Mouse (Mus musculus) heart, embryonic 15.5 days (tissue): Measurements from ENCODE around the gene Actr2. TPM values are rescaled to one million over a fixed set of nuclear protein-coding genes. Genes with fewer than 3 reads are reported as not detected.
"Not testable (repeated sequence)": the region's sequence is repeated elsewhere in the genome, so short reads cannot be mapped to it uniquely, and the experiment has no call there.

Experiments used
- ATAC-seq: fragments of 200-750 bp; cut with Nextera tagmentation; replicated peaks from 2 replicates; pipeline ENCODE4 v1.8.0; 2017; ENCODE audit warnings: low read depth, moderate TSS enrichment; ENCODE audit not compliant: insufficient number of reproducible peaks, insufficient read depth, low FRiP score
- H3K27ac ChIP-seq: fragments of 300-500 bp; sonication (generic); 2 replicates; pipeline ENCODE4 v1.5.1; 2015; ENCODE audit warnings: mild to moderate bottlenecking, inconsistent platforms
- H3K27me3 ChIP-seq: fragments of 300-500 bp; sonication (generic); 2 replicates; pipeline ENCODE4 v1.6.1; 2015; ENCODE audit warnings: inconsistent platforms
- H3K36me3 ChIP-seq: fragments of 300-500 bp; sonication (generic); 2 replicates; pipeline ENCODE4 v1.6.1; 2015; ENCODE audit warnings: mild to moderate bottlenecking, inconsistent platforms
- H3K4me1 ChIP-seq: fragments of 300-500 bp; sonication (generic); replicated peaks from 2 replicates; pipeline ENCODE4 v1.6.1; 2015; ENCODE audit warnings: inconsistent platforms
- H3K4me2 ChIP-seq: fragments of 300-500 bp; sonication (generic); 2 replicates; pipeline ENCODE4 v1.6.1; 2015; ENCODE audit warnings: inconsistent platforms, mild to moderate bottlenecking, moderate library complexity
- H3K4me3 ChIP-seq: fragments of 300-500 bp; sonication (generic); 2 replicates; pipeline ENCODE4 v1.5.1; 2015; ENCODE audit warnings: mild to moderate bottlenecking, inconsistent platforms
- H3K9ac ChIP-seq: fragments of 300-500 bp; sonication (generic); 2 replicates; pipeline ENCODE4 v1.6.1; 2015; ENCODE audit warnings: mild to moderate bottlenecking, inconsistent platforms
- H3K9me3 ChIP-seq: fragments of 300-500 bp; sonication (generic); replicated peaks from 2 replicates; pipeline ENCODE4 v1.6.1; 2016; ENCODE audit warnings: inconsistent platforms
- WGBS: fragments of 180-500 bp; shearing (Covaris S2); methylation state at CpG from one replicate; pipeline ENCODE4 v1.1.7; 2015; ENCODE audit warnings: mixed read lengths; 5-methylcytosine and 5-hydroxymethylcytosine counted together
- polyA plus RNA-seq: library from polyadenylated mRNA; unstranded; fragments of >200 nt; fragmentation: Nextera tagmentation; extraction: Ambion mirVana; gene quantifications from 2 replicates; pipeline ENCODE4 v1.2.1, GENCODE M21; 2015

Gene Actr2
- polyA plus RNA-seq, 1 experiment from 2014 or later, result 79.9 TPM

DNA sequence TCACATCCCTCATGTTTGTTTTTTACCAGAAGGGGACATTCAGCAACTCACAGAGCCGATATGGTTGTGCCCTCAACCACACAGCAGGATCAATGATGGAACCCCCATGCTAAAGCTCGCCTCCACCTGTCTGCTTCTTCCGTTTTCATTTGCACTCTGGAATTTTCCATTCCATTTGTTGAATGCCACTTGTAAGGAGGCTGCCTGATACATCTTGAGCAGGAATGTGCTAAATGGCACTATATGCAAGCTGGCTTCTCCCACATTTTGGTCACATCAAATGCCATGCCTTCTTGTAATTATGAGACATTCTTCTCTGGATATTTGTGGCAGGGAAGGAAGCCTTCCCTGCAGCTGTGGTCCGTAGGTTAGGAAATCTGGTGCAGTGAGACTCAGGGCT, 70.6 kb downstream of the Actr2 start:
- no peaks in the 10 kb centered on the region for H3K27me3 ChIP-seq
- no peak for ATAC-seq
- no peaks in the 10 kb centered on the region for H3K9me3 ChIP-seq
- no peak overlapping the region for H3K4me3 ChIP-seq
- H3K4me2 ChIP-seq, result no peak overlapping the region
- H3K9ac ChIP-seq, result no peak overlapping the region
- H3K4me1 ChIP-seq, result peaks cover 20% of the 10 kb centered on the region; the same call in 1 of the 2 replicates
- H3K27ac ChIP-seq, result no peak overlapping the region
- 71% methylated on average over 4 of the region's 4 CpGs for WGBS
- H3K36me3 ChIP-seq, result no peaks in the 10 kb centered on the region

- H3K27me3 ChIP-seq, result no peaks in the 10 kb centered on the region
- no peaks in the 10 kb centered on the region for H3K9me3 ChIP-seq
- H3K9ac ChIP-seq, result no peak overlapping the region
- no peak overlapping the region for H3K27ac ChIP-seq
- H3K4me1 ChIP-seq, result peaks cover 20% of the 10 kb centered on the region; the same call in 1 of the 2 replicates
- no peak overlapping the region for H3K4me2 ChIP-seq
- WGBS, result 40% methylated on average over 6 of the region's 6 CpGs
- ATAC-seq, result no peak
- H3K36me3 ChIP-seq, result no peaks in the 10 kb centered on the region
- H3K4me3 ChIP-seq, result no peak overlapping the region
Measured at GRCm38 (mm10) chr11:20041164-20041920, 71.4 kb downstream of the Actr2 start.

- ATAC-seq, result 0 out of 2 replicates have a peak, but pooled peaks have one; percentile 14
- Histone ChIP-seq H3K27me3 (no peaks in the 10 kb centered on the region), H3K4me3 (no peak overlapping the region), H3K9ac (no peak overlapping the region), H3K4me2 (no peak overlapping the region), H3K9me3 (no peaks in the 10 kb centered on the region), H3K4me1 (peaks cover 19% of the 10 kb centered on the region; the same call in 1 of the 2 replicates), H3K36me3 (no peaks in the 10 kb centered on the region), H3K27ac (no peak overlapping the region)
- 27% methylated on average over 8 of the region's 8 CpGs for WGBS
Measured at GRCm38 (mm10) chr11:20038723-20039122, 74.0 kb downstream of the Actr2 start.

DNA sequence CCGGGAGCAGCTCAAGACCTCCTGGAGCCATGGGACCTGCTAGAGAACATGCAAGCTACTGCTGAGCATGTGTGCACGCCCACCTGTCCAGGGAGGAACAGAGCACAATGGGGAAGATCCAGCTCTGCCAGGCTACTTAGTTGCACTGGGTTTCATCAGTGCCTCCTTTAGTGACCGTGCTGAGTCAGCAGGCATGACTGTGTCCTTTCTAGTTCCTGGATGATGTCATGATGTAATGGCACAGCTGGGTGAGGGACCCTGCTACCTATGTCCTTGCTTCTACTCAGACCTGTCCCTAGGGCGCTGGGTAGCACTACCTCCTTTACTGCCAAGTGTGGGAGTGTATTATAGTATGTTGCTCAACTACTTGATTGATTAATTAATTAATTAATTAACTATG, 75.0 kb downstream of the Actr2 start:
- Histone ChIP-seq H3K4me3 (no peak overlapping the region), H3K27ac (no peak overlapping the region), H3K9me3 (no peaks in the 10 kb centered on the region), H3K36me3 (no peaks in the 10 kb centered on the region), H3K9ac (no peak overlapping the region), H3K27me3 (no peaks in the 10 kb centered on the region), H3K4me1 (peaks cover 9% of the 10 kb centered on the region; the same call in 1 of the 2 replicates), H3K4me2 (no peak overlapping the region)
- no peak for ATAC-seq
- 88% methylated on average over 4 of the region's 4 CpGs for WGBS

DNA sequence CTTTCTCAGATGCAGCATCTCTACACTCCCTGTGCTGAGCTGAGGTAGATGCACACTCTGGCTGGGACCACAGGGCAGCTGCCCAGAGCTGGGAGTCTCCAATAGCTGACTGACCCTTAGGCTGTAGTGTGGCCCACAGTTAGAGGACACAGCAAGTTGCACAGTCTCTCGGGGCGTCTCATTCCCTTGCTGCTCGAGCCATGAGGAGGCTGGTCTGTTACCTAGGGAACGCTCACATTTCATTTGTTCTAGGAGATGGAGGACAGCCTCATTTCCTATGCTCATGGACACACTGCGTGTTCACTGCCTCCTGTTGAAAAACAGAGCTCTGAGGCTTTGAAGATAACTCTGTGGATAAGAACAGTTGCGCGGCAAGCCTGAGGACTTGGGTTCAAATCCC, 76.7 kb downstream of the Actr2 start:
- Histone ChIP-seq H3K4me1 (0 out of 2 replicates have a peak, but pooled peaks cover 4% of the 10 kb centered on the region), H3K9me3 (no peaks in the 10 kb centered on the region), H3K4me2 (no peak overlapping the region), H3K27ac (no peak overlapping the region), H3K9ac (no peak overlapping the region), H3K27me3 (no peaks in the 10 kb centered on the region), H3K36me3 (no peaks in the 10 kb centered on the region), H3K4me3 (no peak overlapping the region)
- ATAC-seq, result no peak
- 90% methylated on average over 7 of the region's 7 CpGs for WGBS

GRCm38 (mm10) chr11:20035343-20035928, 77.3 kb downstream of the Actr2 start:
- H3K4me3 ChIP-seq, result no peak overlapping the region
- H3K27me3 ChIP-seq, result no peaks in the 10 kb centered on the region
- H3K36me3 ChIP-seq, result no peaks in the 10 kb centered on the region
- H3K27ac ChIP-seq, result no peak overlapping the region
- H3K4me2 ChIP-seq, result no peak overlapping the region
- ATAC-seq, result no peak
- H3K9me3 ChIP-seq, result no peaks in the 10 kb centered on the region
- H3K4me1 ChIP-seq, result 0 out of 2 replicates have a peak, but pooled peaks cover 4% of the 10 kb centered on the region
- WGBS, result 45% methylated on average over 11 of the region's 11 CpGs
- no peak overlapping the region for H3K9ac ChIP-seq

DNA sequence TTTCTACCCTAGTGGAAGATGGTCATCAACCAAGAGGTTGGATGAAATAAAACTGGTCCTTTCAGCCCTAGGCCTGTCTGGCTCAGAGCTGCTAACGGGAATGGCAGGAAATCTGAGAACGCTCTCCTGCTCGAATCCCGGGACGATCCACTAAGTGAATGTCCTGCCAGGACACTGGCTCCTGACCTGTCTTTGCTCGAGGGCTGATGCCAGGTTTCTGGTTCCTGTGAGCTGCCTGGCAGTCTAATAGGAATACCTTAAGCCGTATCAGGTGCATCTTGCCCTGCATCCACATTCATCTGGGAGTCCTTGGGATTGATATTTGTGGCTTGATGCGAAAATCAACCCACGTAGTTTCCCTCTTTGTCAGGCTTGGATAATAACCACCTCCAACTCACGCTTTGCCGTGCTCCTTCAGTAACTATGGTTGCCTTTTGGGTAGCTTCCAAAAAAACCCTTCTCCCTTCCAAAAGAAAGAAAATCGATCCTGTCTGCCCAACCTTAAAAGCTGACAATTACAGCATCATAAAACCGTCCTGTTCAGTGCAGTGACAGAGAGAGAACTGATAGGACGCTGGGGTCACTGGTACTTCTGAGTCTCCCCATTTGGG, 78.3 kb downstream of the Actr2 start:
- no peaks in the 10 kb centered on the region for H3K36me3 ChIP-seq
- 0 out of 2 replicates have a peak, but pooled peaks cover 4% of the 10 kb centered on the region for H3K4me1 ChIP-seq
- H3K4me3 ChIP-seq, result no peak overlapping the region
- H3K9ac ChIP-seq, result no peak overlapping the region
- no peak overlapping the region for H3K27ac ChIP-seq
- WGBS, result 64% methylated on average over 14 of the region's 14 CpGs
- no peak for ATAC-seq
- H3K27me3 ChIP-seq, result no peaks in the 10 kb centered on the region
- H3K4me2 ChIP-seq, result no peak overlapping the region
- H3K9me3 ChIP-seq, result no peaks in the 10 kb centered on the region

DNA sequence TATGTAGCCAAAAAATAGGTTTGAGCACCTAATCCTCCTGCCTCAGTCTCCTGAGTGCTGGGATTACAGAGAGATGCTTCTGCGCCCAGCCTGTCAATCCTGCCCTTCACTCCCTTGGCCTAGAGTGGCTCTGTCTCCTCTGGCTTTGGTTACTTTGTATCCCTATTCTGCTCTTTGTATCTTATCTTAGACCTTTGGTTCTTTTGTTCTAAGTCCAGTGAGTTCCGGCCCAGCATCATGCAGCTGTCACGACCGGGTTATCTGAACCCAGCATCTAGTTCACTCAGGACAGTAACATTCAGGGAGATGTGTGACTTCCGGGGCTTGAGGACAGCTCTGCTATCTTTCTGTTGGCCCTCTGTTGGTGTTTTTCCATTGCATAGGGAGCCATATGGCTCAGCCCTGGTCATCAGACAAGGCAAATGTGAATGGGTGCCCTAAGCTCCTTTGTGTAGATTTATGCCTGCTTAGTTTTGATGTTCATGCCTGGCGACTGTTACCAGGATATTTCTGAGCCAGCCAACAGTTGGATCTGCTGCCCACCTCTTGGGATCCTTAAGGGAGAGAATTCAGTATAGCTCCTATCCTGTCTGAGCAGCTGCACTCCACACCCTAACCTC, 79.1 kb downstream of the Actr2 start:
- Histone ChIP-seq H3K4me1 (0 out of 2 replicates have a peak, but pooled peaks cover under 1% of the 10 kb centered on the region), H3K4me2 (no peak overlapping the region), H3K27ac (no peak overlapping the region), H3K9ac (no peak overlapping the region), H3K36me3 (no peaks in the 10 kb centered on the region), H3K27me3 (no peaks in the 10 kb centered on the region), H3K9me3 (no peaks in the 10 kb centered on the region), H3K4me3 (no peak overlapping the region)
- no peak for ATAC-seq
- WGBS, result 52% methylated on average over 6 of the region's 6 CpGs

DNA sequence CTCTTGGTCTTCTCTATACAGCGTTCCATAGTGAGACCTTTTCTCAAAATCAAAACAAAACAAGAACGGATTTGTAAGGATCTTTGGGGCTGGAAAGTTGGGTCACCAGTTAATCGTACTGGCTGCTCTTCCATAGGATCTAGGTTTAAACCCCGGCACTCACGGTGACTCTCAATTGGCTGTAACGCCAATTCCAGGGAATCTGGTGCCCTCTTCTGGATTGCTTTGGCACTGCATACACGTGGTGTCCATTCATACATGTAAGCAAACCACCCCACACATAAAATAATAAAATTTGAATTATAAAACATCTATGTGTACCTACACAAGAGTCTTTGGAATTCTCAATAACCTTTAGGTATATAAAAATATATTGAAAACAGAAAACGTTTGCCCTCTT, 81.2 kb downstream of the Actr2 start:
- H3K4me1 ChIP-seq, result no peaks in the 10 kb centered on the region
- no peak overlapping the region for H3K9ac ChIP-seq
- no peaks in the 10 kb centered on the region for H3K27me3 ChIP-seq
- H3K36me3 ChIP-seq, result no peaks in the 10 kb centered on the region
- H3K4me2 ChIP-seq, result no peak overlapping the region
- H3K9me3 ChIP-seq, result no peaks in the 10 kb centered on the region
- ATAC-seq, result no peak
- no peak overlapping the region for H3K4me3 ChIP-seq
- WGBS, result 38% methylated on average over 8 of the region's 8 CpGs
- H3K27ac ChIP-seq, result no peak overlapping the region

- H3K4me2 ChIP-seq, H3K4me3 ChIP-seq, H3K9ac ChIP-seq, H3K27me3 ChIP-seq, H3K9me3 ChIP-seq, H3K27ac ChIP-seq, H3K4me1 ChIP-seq, ATAC-seq, H3K36me3 ChIP-seq: not testable (repeated sequence)
- WGBS, result 90% methylated on average over 5 of the region's 5 CpGs
Measured at GRCm38 (mm10) chr11:20030973-20031372, 81.7 kb downstream of the Actr2 start.

DNA sequence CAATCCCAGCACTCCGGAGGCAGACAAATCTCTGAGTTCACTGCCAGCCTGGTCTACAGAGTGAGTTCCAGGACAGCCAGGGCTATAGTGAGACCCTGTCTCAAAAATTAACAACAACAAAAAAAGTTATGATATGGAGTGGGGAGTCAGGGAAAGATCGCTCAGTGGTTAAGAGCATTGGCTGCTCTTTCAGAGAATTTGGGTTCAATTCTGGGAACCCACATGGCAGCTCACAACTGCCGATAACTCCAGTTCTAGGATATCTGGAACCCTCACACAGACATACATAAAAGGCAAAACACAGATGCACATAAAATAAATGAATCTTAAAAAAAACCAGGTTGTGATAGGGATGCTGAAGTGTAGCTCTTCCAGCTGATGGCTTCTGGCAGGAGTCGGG, 83.7 kb downstream of the Actr2 start:
- Histone ChIP-seq H3K9ac (no peak overlapping the region), H3K4me1 (no peaks in the 10 kb centered on the region), H3K9me3 (no peaks in the 10 kb centered on the region), H3K36me3 (peaks cover 2% of the 10 kb centered on the region; the same call in 1 of the 2 replicates), H3K4me3 (no peak overlapping the region), H3K4me2 (no peak overlapping the region), H3K27ac (no peak overlapping the region), H3K27me3 (no peaks in the 10 kb centered on the region)
- ATAC-seq, result no peak
- 85% methylated on average over 4 of the region's 4 CpGs for WGBS
